Mouse (Mus musculus) frontal cortex, adult (tissue): ENCODE data around the gene Grik3.

Experiments
- ATAC-seq: cut with Nextera tagmentation; 2 replicates; pipeline ENCODE4 v1.9.2; 2017; ENCODE audit warnings: mild to moderate bottlenecking, moderate library complexity, mixed read lengths; ENCODE audit not compliant: low TSS enrichment

The Grik3 gene

DNA sequence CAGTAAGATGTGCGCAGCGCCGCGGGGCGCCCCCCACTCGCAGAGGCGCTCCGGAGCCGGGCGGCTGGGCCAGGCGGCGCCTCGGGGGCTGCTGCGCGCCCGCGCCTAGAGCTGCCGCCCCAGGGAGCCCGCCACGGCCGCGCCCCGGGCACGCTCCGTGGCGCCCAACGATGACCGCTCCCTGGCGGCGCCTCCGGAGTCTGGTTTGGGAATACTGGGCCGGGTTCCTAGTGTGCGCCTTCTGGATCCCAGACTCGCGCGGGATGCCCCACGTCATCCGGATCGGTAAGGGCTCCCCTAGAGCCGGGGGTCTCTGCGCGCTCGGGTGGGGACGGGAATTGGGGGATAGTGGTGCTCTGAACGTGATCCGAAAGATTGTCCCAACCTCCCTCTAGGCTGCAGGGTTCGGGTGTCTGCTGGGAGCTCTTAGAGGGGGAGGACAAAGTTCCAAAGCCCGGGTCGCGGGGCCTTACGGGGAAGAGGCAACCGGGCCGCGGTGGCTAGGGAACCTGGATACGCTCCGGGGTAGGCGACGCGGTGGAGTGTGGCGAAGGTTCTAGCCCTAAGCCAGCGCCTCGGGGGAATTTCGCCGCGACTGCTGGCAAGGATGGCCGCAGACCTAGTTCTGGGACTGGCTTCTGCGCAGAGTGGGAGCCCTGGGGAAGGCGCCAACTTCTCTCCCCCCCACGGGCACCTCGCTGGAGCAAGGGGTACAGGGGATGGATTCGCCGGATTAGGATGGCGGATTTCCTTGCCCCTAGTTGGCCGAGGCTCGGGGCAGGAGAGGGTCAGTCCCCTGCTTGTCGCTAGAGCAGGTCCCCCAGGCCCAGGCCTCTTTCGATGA is at the start of gene Grik3:
Gene Grik3, plus strand, starts transcription at position 40 of the 844 bp plus-strand sequence.
- peak; percentile 2; the same call in 1 of the 2 replicates for ATAC-seq

DNA sequence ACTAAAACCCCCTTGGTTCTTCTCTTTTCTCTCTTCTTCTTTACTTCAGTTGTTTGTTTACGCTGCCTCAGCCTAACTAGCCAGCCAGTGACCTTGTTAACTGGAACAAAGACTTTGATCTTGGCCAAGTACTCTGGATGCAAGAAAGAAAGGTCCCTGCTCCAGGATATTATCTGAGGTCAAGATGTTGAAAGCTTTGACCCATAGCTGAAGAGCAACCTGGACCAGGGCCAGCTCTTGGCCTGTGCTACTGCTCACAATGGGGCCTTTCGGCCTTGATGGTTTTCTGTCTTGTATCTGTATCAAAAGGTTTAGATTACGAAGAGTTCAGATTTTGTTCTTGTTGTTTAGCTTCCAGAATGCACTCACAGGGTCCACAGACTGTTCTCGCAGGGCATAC is 48.7 kb upstream of the Grik3 start:
- no peak for ATAC-seq

DNA sequence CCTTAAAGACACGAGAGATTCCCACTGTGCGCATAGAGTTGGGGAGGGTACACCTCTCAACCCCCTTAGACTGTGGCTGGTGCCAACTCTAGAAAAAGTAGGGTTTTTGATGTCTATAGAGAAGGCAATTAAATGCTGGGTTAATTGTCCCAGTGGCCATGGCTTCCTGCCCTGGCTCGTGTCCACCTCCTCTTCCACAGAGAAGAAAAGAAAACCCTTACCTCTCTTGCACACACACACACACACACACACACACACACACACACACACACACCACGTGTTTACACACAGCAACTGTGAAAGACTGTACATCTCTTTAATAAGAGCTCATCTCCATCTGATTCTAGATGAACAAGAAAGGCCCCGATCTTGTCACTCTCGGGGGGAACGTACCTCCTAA is 46.1 kb upstream of the Grik3 start:
- no peak for ATAC-seq

DNA sequence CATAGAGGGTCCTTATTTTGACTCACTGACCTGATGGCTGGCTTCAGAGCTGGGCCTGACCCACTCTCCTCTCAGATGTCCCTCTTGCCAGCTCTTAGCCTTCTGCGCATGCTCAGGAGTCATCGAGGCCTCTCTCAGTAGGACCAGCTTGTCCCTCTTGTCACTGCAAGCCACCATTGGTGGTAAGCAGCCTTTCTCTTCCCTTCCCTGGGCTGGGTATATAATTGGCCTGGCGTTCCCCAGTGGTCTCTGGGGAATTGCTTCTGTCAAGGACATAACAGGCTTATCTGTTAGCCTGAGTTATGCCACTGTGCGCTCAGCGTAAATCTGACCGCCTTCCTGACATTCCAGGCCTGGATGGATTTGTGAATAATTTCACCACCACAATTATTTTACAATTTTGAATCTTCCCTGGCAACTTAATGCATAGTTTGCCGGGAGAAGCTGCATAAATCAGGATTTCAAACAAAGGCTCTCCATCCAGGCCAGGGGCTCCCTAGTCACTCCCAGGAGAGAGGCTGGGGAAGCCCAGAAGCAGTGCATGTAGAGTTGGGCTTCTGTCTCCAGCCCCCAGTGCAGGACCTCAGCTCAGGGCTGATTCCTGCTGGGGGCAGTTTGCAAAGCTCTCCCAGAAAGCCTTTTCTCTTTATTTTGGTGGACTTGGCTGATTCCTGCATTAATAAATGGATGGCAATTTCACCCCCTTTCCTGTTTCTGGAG is 39.7 kb upstream of the Grik3 start:
- ATAC-seq: no peak

DNA sequence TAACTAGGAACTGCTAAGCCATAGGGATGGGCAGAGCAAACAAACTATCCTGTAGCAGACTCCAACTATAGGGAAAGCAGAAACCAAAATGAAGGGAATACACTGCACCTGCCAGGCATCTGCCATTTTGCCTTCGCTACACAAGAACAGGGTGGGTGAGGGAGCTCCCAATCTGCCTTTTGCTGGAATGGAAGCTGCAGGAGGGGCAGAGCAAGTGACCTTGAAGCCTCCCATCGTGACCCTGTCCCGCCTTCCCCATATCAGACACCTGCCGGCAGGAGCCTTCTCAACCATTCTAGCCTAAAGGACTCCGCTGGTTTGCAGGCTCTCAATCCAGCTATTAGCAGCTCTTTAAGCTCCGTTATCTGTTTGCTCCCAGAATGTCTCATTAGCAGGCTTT is 38.7 kb upstream of the Grik3 start:
- no peak for ATAC-seq

DNA sequence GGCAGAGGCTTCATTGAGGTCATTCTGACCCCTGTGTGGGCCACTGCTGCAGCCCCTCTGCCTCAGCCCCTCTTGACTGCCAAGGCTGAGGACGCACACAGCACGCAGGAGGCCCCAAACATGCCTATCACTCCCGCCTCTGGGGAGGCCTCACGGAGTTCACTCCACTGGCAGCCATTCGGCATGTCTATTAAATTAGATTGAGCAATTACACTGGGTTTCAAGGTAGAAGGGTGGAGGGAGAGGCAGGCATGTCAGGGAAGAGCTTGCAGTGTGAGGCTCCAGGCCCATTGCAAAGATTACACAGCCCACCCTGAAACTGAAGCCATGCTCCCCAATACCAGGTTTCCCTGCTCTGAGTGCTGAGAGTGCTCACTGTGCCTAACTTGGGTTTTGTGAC is 34.0 kb upstream of the Grik3 start:
- no peak for ATAC-seq

DNA sequence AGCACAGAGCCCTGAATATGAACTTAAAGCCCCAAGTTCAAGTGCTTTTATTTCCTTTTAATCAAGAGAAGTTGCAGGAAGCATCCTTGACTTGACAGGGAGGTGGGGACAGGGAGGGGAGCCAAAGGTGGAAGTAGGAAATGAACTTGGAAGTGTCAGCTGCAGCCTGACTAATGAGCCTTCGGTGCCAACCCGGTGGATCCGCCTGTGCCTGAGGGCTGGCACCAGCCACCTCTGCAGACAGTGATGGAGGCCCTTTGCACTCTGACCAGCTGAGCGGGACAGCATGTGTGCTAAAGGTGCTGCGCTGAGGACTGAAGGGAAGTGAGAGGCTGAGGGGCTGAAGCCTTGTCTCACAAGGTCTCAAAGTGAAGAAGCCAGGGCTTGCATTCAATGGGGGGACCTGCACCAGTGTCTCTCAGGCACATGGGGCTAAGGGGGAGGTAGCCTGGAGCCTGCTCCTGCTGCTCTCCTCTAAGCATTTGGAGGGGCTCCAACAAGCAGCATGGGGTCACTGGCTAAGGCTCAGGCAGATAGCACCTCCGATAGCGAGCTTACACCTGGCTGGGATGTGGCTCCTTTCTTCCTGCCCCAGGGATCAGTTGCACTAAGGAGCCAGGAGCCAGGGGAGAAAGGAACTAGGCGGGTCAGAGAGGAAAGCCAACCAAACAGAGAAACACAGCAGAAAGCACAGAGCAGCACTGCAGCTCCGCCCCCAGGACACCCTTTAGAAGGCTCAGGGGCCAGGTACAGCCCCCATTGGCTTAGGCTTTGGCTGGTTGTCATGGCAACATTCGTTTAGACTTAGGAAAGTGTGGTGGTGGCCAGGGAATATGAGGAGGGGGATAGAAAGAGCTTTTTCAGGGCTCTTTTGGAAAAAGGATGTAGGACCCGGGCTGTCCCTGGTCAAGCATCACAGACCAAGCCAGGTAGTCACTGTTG is 33.1 kb upstream of the Grik3 start:
- no peak for ATAC-seq

DNA sequence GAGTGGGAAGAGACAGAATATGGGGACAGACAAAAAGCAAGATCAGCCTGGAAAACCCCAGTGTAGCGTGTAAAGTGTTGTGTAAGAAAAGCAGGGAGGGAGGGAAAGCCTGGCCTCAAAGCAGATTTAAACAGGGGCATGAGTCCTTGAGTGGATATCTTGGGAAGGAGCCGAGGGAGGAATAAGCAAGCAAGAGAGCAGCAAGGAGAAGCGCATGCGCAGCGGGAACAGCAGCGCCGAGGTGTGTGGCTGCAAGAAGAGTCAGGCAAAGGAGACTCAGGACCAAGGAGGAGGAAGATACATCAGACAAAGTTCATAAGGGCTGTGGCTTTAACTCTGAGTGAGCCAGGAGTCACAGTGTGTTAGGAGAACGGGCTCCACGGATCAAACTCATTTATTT is 30.7 kb upstream of the Grik3 start:
- peak; percentile 87 for ATAC-seq

DNA sequence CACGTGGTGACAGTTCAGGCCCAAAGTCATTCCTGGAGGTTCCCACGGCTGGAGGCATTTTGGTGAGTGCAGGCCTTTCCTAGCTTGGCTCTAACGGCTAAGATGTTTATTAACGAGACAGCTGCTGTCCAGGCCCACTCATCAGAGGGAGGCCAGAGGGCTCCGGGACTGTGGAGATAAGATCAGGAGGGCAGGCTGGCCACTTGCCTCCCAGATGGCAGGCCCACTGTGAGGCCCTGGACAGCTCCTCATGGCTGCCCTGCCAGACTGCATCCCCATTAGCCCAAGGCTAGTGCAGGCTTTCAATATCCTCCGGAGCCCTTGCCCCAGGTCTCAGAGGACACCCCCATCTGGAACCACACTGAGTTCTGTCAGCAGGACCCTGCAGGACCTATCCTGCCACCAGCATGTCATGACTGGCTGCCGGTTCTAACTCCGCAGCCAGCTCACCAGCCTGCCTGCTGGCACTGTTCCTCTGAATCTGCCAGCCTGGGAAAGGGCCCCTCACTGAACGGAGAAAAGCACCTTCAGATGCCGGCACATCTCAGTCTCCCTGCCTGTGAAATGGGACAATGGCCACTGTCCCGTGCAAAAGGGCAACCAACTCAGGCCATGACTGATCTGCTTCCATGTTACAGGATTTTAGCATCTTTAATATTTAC is 20.7 kb upstream of the Grik3 start:
- ATAC-seq: no peak

DNA sequence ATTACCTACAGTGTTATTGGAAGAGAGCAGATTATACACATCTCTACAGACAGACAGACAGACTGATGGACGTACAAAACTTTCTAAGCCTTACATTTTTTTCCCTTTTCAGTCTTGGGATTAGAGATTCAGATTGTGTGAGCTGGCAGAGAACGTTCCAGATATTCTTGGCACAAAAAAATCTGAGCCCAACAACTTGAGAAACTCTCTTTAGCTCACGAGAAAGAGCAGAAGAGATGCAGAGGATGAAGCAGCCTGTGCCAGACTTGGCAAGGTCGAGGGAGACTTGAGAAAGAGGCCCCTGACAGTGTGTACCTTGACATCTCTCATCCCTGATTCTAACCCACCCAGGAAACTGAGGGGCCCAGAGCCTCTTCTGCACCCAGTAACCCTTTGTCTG is 15.6 kb upstream of the Grik3 start:
- ATAC-seq: peak; percentile 55; the same call in 1 of the 2 replicates

DNA sequence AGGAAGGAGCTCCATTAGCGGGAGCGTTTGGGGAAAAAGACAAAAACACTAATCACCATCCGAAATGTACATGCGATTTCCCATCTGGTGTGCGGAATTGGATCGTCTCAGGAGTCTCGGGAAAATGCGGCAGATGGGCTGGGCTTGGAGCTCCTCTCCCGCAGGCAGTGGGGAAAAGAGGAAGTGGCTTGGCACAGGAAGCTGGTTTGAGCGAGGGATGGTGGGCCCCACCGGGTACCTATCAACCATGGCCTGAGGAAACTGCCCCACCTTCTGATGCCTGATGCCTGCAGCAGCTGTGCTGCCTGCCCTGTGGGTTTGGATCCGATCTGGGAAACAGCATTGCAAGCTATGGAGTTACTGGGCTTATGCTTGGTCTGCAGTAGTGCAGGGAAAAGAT is 12.4 kb upstream of the Grik3 start:
- ATAC-seq: peak; percentile 35; the same call in 1 of the 2 replicates

DNA sequence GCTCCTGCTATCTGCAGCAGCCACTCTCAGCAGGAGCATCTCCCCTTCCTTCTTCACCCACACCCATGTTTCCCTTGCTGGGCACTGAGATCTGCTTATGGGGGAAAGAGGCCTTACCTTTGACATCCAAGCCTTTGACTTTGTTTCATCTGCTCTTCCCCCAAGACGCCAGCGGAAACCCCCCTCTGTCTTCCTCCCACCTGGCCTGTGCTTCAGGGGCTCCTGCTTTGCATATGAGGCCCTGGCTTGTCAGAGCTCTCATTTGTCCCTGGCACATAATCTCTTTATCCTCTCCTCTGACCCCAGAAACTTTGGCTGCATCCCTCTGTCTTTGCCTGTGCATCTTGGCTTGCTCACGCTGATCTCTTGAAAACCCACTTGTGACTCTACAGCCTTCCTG is 9.2 kb upstream of the Grik3 start:
- no peak for ATAC-seq

DNA sequence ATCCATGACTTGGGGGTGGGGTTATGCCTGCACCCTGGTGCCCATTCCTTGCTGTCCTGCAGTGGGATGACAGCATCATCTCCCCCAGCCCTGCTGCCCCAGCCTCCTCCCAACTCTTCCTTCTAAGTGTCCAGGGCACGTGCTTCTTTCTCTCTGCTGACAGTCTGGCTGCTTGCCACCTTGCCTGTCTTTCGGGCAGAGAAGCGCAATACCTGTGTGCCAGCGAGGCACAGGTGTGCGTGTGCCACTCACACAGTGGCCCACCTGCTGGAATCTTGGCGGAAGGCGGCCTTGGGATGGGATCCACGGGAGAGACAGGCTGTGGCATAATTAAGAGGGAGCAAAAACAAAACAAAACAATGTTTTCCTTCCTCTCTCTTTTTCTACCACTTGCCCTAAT is 6.4 kb upstream of the Grik3 start:
- no peak for ATAC-seq

DNA sequence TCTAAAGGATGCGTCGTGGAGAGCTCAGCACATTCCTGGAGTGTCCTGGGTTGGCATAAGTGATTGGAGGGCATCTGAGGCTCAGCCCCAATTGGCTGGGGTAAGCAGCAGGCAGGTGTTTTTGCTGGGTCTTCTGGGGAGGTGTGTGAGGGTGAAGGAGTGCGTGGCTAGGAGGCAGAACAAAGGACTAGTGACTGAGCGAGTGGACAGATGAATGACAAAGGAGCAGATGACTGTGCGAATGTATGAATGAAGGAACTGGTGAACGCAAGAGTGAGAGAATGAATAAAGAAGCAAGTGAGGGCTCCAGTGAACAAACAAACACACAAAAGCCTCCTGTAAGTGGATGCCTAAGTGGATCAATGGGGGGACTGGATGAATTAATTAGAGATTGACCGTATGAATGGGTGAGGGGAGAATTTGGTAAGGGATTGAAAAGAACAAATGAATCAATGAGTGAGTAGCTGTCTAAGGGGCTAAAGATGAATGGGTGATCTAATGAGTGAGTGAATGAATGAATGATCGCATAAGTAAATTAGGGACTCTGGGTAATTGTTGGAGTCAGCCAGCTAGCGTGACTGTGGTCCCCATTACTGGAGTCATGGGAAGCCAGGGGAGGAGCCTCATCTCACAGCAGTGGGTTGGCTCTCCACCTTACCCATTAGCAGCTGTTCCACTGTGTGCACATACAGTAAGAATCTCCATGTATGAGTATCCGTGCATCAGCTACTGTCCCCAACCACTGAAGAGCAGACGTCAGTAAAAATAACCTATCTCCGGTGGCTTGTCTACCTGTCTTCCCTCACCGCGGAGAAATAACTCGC is 4.9 kb upstream of the Grik3 start:
- no peak for ATAC-seq

DNA sequence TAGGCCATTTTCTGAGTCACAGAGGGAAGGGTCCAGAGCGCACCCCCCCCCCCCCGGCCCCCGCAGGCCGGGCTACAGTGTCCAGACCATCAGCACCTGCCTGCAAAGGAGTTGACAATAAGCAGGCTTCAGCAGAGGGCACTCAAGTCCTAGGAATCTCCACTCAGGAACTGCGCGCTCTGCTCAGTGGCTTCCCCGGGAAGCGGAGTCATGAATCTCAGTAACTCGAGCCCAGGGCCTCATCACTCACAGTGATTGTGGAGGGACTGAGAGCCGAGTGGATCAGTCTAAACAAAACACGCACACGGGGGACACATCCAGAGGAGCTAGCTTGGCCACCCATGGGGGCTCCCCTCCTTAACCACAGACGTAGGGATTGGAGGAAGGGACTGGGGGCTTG is 3.9 kb upstream of the Grik3 start:
- ATAC-seq: 0 out of 2 replicates have a peak, but pooled peaks have one; percentile 18

DNA sequence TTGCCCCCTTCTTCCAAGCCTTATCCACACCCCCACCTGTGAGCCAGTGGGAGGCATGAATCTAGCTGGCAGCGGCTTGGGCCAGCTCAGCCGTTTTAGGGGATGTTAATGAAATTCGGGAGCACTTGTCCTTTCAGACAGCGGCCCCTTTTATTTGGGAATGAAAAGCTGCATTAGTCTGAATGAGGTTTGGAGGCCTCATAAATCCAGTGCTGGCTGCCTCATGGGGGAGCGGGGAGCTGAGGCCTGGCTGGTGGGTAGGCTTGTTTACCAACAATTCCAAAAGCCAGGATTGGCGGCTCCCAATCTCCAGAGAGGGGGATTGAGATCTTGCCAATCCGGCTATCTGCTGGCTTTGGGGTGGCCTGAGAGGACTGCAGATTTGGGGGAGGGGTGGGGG is 3.5 kb upstream of the Grik3 start:
- no peak for ATAC-seq

DNA sequence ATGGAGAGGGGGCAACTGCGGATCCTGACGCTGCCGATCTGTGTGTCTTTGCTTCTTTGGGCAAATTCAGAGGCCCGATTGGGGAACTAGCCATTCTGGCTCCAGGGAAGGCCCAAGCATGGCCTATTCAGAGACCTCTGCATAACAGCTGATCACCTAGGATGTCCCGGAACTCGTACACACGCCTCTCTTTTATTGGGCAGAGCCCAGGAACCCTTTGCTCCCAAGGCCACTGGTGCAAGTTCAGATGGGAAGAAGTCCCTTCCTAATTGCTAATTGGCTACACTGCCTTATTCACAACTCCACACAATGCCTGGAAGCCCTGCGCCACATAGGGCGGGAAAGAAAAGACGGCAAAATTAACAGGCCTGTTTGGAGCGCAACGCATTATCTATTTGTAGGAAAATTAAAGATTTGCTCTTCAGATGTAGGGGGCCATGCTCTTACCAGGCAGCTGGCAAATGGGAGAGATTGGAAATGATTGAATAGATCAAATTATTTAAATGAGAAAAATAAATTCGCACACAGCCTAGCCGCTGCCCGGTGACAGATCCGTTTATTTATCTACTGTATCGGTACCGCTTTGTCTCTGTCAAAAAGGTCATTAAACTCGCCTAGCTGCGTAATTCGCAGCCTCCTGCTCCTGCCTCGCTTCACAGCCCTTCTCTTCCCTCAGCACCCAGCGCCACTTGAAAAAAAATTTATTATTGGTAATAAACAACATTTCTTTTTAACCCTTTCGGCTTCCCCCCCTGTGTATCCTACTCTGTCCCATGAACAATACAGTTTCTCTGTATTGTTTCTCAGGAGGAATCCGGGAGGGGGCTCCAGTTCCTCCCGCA is 1.5 kb upstream of the Grik3 start:
- no peak for ATAC-seq

DNA sequence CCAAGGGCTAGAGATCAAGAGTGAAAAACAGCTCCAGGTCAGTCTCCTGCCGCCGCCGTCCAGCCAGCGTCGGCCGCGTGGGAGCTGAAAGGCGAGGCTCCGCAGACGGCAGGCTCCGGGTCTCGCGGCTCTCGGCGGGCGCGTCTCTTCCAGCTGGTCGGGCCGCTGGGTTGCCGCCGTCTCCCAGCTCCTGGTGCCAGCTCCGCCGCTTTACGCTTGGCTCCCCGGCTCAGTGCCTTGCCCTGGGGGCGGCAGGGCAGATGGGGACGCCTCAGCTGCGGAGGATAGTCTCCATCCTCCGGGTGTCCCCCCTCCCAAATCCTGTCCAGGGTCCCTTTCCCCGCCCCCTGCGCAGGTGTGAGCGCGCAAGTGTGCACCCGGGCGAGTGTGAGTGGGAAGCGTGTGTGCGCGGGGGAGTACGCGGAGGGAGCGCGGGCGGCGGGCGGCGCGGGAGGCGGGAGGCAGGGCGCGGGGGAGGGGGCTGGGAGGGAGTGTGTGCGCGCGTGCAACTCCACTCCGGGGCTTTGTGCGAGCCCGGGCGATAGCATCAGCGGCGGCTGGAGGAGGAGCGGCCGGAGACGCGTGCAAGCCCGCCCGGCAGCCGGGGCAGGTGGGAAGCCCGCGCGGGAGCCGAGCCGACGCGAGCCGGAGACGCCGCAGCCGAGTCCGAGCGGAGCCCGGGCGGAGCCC is 454 bp upstream of the Grik3 start:
- peak; percentile 19; the same call in 1 of the 2 replicates for ATAC-seq
